Mouse (Mus musculus) intestine, postnatal 0 days (tissue): ENCODE measurements around the gene Icam4. TPM values are rescaled to one million over a fixed set of nuclear protein-coding genes. Genes with fewer than 3 reads are reported as not detected.

Source experiments
- ATAC-seq: fragments of 200-750 bp; cut with Nextera tagmentation; 2 replicates; pipeline ENCODE4 v1.8.0; 2017; ENCODE audit warnings: mild to moderate bottlenecking, moderate TSS enrichment, moderate library complexity
- H3K27ac ChIP-seq: fragments of 300-500 bp; sonication (generic); 2 replicates; pipeline ENCODE4 v1.5.1; 2014; ENCODE audit warnings: mild to moderate bottlenecking, low read depth, low read length, moderate library complexity
- H3K27me3 ChIP-seq: fragments of 300-500 bp; sonication (generic); replicated peaks from 2 replicates; pipeline ENCODE4 v1.6.1; 2014; ENCODE audit warnings: low read length, mixed read lengths; ENCODE audit not compliant: control insufficient read depth, insufficient read depth
- H3K36me3 ChIP-seq: fragments of 300-500 bp; sonication (generic); 2 replicates; pipeline ENCODE4 v1.6.1; 2014; ENCODE audit warnings: mild to moderate bottlenecking, moderate library complexity; ENCODE audit not compliant: control insufficient read depth, insufficient read depth
- H3K4me1 ChIP-seq: fragments of 300-500 bp; sonication (generic); replicated peaks from 2 replicates; pipeline ENCODE4 v1.6.1; 2014; ENCODE audit warnings: antibody characterized with exemption, low read length, mixed read lengths; ENCODE audit not compliant: control insufficient read depth, insufficient read depth
- H3K4me2 ChIP-seq: fragments of 300-500 bp; sonication (generic); replicated peaks from 2 replicates; pipeline ENCODE4 v1.6.1; 2014; ENCODE audit warnings: low read depth, mild to moderate bottlenecking, moderate library complexity
- H3K4me3 ChIP-seq: fragments of 300-500 bp; sonication (generic); 2 replicates; pipeline ENCODE4 v1.5.1; 2014; ENCODE audit warnings: low read depth, low read length
- H3K9ac ChIP-seq: fragments of 300-500 bp; sonication (generic); 2 replicates; pipeline ENCODE4 v1.6.1; 2014; ENCODE audit warnings: mild to moderate bottlenecking, low read depth, low read length
- H3K9me3 ChIP-seq: fragments of 300-500 bp; sonication (generic); 2 replicates; pipeline ENCODE4 v1.6.1; 2016; ENCODE audit warnings: mixed run types; ENCODE audit not compliant: control insufficient read depth
- CTCF ChIP-seq: sonication (generic); IDR thresholded peaks from 2 replicates; pipeline ENCODE4 v1.5.1; 2016; ENCODE audit warnings: low read depth, mild to moderate bottlenecking, control low read depth, antibody characterized with exemption, moderate library complexity
- WGBS: fragments of 180-500 bp; shearing (Covaris S2); extraction: QIAGEN DNeasy Blood & Tissue Kit; methylation state at CpG from one replicate; pipeline ENCODE4 v1.1.7; 2014; 5-methylcytosine and 5-hydroxymethylcytosine counted together
- polyA plus RNA-seq: library from polyadenylated mRNA; unstranded; fragments of >200 nt; fragmentation: Nextera tagmentation; extraction: Ambion mirVana; gene quantifications from 2 replicates; pipeline ENCODE4 v1.2.1, GENCODE M21; 2015

Icam4 gene
- polyA plus RNA-seq, 1 experiment from 2014 or later = 0.12 TPM

DNA sequence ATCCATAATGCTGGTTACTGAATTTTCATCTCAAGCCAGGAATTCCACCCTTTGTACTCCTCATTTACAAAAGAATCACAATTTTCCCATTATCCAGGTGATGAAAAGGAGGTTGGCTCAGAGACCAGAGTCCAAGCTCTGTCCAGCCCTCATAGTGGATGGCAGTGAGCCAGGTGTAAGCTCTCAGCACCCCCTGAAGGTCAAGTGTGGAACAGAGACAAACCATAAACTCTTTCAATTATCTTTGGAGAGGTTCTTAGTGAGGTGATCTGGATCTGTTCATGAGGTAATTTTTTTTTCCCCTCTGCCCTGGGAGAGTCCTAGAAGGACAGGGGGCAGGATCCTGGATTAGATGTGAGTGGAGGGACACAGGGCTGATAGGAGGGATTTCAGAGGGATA is 28.4 kb upstream of the Icam4 start:
- TF ChIP-seq CTCF = peak; percentile 76
- Histone ChIP-seq H3K27ac (no peak overlapping the region), H3K27me3 (no peaks in the 10 kb centered on the region), H3K4me2 (no peak overlapping the region), H3K36me3 (0 out of 2 replicates have a peak, but pooled peaks cover 7% of the 10 kb centered on the region), H3K4me3 (no peak overlapping the region), H3K9me3 (no peaks in the 10 kb centered on the region), H3K4me1 (no peaks in the 10 kb centered on the region), H3K9ac (no peak overlapping the region)
- no peak for ATAC-seq

DNA sequence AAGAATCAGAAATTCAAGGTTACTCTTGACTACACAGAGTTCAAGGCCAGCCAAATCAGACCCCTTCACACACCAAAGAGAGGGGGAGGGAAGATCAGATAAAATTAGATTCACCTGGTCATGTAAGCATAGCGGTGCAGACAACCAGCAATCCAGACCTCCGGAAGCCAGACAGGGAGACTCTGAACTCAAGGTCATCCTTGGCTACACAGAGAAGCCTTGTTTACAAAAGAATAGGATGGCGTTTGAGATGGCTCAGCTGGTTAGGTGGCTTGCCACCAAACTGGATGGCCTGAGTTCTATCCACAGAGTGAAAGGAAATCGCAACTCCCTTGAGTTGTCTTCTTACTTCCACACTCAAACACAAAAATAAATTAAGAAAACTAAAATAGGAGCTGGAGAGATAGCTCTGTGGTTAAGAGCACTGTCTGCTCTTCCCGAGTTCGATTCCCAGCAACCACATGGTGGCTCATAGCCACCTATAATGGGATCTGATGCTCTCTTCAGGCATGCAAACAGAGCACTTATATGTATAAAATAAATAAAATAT is 27.4 kb upstream of the Icam4 start:
- no peak for TF ChIP-seq CTCF
- WGBS = 52% methylated on average over 6 of the region's 6 CpGs
- peak overlapping the region; percentile 82; the same call in 1 of the 2 replicates for H3K4me2 ChIP-seq

DNA sequence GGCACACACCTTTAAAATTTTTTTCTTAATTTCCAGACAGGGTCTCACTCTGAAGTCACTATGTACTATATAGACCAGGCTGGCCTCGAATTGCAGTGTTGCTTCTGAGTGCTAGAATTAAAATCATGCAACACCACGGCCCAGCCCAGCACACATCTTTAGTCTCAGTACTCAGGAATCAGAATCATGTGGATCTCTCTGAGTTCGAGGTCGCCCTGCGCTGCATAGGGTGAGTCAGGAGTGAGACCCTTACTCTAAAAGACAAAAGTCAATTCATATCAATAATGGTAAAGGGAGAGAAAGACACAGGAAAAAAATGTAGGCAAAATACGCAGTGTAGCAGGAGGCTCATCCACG is 26.9 kb upstream of the Icam4 start:
- H3K36me3 ChIP-seq = peaks cover 19% of the 10 kb centered on the region
- H3K9me3 ChIP-seq = no peaks in the 10 kb centered on the region
- H3K27me3 ChIP-seq = no peaks in the 10 kb centered on the region
- H3K9ac ChIP-seq = peak overlapping the region; percentile 76; the same call in 1 of the 2 replicates
- no peak; the same call in 1 of the 2 replicates for ATAC-seq
- H3K4me1 ChIP-seq = no peaks in the 10 kb centered on the region
- WGBS = 10% methylated on average over 7 of the region's 7 CpGs
- H3K27ac ChIP-seq = peak overlapping the region; percentile 80
- peak overlapping the region; percentile 85 for H3K4me3 ChIP-seq
- no peak for TF ChIP-seq CTCF
- H3K4me2 ChIP-seq = peak overlapping the region; percentile 82

More for the DNA sequence above, 27.4 kb upstream of the Icam4 start:
- H3K9ac ChIP-seq = no peak overlapping the region
- no peak overlapping the region for H3K27ac ChIP-seq
- ATAC-seq = no peak
- H3K27me3 ChIP-seq = no peaks in the 10 kb centered on the region
- no peak overlapping the region for H3K4me3 ChIP-seq
- no peaks in the 10 kb centered on the region for H3K9me3 ChIP-seq
- H3K36me3 ChIP-seq = peaks cover 14% of the 10 kb centered on the region; the same call in 1 of the 2 replicates
- H3K4me1 ChIP-seq = no peaks in the 10 kb centered on the region

DNA sequence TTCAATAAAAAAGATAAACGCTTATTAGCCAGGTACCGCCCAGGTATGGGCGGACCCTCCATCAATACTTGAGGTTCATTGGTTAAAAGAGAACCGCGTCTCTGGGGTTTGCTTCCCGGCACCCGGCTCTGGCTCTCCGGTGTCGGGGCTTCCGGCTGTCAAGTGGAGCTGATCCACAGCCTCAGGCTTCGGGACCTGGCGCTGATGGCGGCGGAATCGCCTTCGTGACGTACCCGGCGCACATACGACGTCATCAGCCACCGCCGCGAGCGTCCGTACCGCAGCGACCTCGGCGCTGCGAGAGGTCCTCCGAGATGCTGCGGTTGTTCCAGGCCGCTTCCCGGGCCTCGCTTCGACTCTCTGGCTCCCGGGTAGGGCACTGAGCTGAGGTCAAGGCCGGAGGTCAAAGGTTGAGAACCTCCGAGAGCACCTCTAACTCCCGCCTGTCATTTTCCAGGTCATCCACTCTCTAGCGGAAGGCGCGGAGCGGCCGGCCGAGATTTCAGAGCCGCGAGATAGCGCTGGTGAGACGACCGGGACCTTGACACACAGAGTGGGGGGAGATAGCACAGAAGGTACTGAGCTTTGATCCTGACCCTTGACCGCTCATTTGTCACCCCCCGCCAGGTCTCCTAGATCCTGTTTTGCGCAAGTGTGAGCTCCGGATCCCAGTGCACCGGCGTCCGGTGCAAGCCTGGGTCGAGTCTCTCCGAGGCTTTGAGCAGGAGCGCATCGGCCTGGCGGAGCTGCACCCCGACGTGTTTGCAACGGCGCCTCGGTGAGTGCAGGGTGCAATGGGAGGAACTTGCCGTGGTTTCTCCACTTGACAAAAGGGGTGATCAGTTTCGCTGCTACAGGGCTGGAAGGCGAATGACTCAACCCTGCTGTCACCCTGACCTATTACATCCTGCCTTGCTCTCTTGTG is 26.3 kb upstream of the Icam4 start, which contains the start of gene Mrpl4:
Gene Mrpl4, plus strand, starts transcription at position 112 of the 925 bp plus-strand sequence.
- Histone ChIP-seq H3K4me3 (peak within 1 kb of the TSS; percentile 85), H3K4me2 (peak within 1 kb of the TSS; percentile 82), H3K4me1 (no peaks in the 10 kb centered on the region), H3K27me3 (no peaks in the 10 kb centered on the region), H3K9me3 (no peaks in the 10 kb centered on the region), H3K36me3 (peaks cover 26% of the 10 kb centered on the region), H3K27ac (peak within 1 kb of the TSS; percentile 80), H3K9ac (peak within 1 kb of the TSS; percentile 76)
- peak; percentile 84 for ATAC-seq
- under 1% methylated on average over 72 of the region's 72 CpGs for WGBS
- peak; percentile 27; the same call in 1 of the 2 replicates for TF ChIP-seq CTCF

DNA sequence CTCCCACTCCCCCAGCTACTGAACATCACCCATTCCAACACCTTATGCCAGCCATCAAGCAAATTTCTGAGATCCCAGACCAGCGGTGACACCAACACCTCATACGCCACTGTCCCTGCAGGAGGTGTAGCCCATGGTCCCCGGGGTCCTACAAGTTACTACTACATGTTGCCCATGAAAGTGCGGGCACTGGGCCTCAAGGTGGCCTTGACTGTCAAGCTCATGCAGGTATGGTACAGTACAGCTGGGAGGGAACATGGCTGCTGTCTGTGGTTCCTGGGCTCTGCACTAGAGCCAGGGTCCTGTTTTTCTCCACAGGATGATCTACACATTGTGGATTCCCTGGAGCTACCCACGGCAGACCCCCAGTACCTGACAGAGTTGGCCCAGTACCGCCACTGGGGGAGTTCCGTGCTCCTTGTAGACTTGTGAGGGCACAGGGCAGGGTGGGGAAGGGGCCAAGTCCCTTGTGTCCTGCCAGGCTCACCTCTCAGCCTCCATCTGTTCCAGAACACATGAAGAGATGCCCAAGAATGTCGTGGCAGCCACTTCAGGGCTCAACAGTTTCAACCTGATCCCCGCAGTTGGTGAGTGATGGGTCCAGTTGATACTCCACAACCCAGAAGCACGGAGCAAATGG is 21.7 kb upstream of the Icam4 start:
- Histone ChIP-seq H3K4me1 (no peaks in the 10 kb centered on the region), H3K27me3 (no peaks in the 10 kb centered on the region), H3K4me2 (no peak overlapping the region), H3K9ac (no peak overlapping the region), H3K36me3 (peaks cover 40% of the 10 kb centered on the region), H3K4me3 (no peak overlapping the region), H3K27ac (no peak overlapping the region), H3K9me3 (no peaks in the 10 kb centered on the region)
- TF ChIP-seq CTCF = no peak
- WGBS = 93% methylated on average over 10 of the region's 10 CpGs
- ATAC-seq = no peak

DNA sequence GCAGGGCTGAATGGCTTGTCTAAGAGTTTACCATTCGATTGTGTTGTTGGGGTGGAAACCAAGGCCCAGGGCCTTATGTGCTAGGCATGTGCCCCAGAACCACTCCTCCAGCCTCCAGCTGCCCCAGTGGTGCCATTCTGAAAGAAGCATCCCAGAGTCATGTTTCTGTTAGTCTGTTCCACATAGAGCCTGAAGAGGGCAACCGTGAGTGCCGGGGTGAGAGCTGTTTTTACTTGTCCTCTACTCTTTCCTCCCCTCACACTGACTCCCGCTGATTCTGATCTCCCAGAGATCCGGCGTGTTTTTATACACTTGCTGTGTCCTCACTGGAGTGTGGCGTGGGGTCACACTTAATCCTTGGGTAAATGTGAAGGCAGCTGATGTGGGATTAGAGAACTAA is 21.2 kb upstream of the Icam4 start:
- ATAC-seq = no peak
- Histone ChIP-seq H3K4me1 (no peaks in the 10 kb centered on the region), H3K9ac (no peak overlapping the region), H3K27ac (no peak overlapping the region), H3K27me3 (no peaks in the 10 kb centered on the region), H3K4me2 (no peak overlapping the region), H3K4me3 (no peak overlapping the region), H3K9me3 (no peaks in the 10 kb centered on the region), H3K36me3 (peaks cover 40% of the 10 kb centered on the region)
- WGBS = 78% methylated on average over 7 of the region's 7 CpGs
- TF ChIP-seq CTCF = peak; percentile 44
